Mouse (Mus musculus) kidney, adult 11 months (tissue): Measurements from ENCODE around the gene Zbtb49.

ENCODE experiments used
- DNase-seq: peaks from one replicate; pipeline ENCODE4 v3.0.0; 2022

Gene Zbtb49

DNA sequence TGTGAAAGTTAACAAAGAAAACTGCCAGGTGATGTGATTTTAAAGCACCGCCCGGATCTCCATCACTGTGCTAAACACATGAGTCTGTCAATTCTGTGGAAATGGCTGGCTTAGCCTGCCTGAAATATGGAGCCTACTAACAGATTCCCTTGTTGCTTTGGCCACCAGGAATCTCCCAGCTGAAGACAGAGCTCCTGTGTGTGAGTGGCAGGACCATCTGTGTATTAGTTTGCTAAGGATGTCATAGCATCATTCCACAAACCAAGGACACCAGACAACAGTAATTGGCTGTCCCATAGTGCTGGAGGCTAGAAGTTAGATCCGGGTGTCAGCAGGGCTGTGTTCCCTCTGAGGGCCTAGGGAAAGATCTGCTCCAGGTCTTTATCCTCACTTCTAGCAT lies 29.4 kb downstream of the Zbtb49 start:
- DNase-seq: no peak

DNA sequence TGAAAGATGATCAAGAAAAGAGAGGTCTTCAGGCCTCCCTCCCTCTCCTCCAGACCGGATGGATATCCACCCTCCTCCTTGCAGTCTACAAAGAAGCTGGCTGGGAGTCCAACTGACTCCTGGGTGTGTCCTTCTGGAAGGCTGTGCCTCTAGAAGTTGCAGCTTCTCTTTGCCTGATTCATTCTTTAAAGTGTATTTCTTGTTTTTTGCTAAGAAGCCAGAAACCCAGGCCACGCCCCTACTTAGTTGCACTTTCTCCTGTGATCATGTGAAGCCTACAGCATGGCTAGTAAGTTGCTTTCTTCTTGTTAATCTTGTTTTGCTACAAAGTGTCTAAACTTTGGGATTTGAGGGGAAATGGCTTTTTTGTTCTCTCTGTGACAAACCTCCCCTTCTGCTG lies 33.3 kb downstream of the Zbtb49 start:
- DNase-seq: no peak

GRCm38 (mm10) chr5:38184688-38185285 lies 35.5 kb downstream of the Zbtb49 start:
- DNase-seq: no peak

DNA sequence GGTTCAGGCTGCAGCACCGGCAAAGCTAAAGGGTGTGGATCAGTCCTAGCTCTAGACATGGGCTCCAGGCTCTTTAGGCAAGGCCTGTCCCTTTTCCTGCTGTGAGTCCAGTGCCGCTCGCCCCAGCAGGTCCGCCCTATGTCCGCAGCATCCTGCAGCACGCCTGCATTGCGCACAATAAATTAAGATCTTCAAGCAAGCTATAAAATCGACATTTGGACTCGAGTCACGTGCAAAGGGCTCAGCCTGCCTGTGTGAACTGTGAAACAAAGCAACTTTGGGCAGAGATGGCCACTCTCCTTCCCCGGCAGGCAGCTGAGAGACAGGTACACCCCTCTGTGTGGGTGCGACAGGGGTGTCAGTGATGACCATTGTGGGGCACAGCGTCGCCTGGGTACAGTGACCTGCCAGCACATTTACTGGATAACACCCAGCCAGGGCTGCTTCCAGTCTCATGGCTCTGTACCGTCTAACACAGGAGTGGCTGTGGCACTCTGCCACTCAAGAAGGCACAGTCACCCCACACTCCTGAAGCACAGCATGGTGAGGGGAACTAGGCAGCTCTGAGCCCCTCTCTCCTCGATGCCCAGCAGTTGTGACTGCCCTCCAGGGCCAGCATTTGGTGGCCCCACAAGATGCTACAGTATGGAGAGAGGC lies 45.9 kb downstream of the Zbtb49 start:
- DNase-seq: no peak

GRCm38 (mm10) chr5:38173766-38174165 lies 46.5 kb downstream of the Zbtb49 start:
- no peak for DNase-seq

DNA sequence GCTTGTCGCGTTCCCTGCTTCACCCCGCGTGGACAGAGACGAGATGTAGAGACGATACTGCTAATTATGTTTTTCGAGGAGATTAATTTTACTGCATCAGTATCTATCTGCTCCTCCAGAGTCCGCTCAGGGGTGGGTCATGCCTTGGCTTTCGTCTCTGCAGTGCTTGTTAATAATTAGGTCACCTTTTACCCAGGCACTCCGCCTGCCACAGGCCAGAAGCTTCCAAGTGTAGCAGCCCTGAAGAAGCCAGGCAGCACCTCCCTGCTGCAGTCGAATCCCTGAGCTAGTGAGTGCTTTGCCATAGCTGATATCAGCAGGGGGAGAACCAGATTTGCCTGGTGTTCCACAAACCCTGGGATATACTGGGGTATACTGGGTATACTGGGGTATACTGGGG lies 51.8 kb downstream of the Zbtb49 start:
- DNase-seq: peak; percentile 19

DNA sequence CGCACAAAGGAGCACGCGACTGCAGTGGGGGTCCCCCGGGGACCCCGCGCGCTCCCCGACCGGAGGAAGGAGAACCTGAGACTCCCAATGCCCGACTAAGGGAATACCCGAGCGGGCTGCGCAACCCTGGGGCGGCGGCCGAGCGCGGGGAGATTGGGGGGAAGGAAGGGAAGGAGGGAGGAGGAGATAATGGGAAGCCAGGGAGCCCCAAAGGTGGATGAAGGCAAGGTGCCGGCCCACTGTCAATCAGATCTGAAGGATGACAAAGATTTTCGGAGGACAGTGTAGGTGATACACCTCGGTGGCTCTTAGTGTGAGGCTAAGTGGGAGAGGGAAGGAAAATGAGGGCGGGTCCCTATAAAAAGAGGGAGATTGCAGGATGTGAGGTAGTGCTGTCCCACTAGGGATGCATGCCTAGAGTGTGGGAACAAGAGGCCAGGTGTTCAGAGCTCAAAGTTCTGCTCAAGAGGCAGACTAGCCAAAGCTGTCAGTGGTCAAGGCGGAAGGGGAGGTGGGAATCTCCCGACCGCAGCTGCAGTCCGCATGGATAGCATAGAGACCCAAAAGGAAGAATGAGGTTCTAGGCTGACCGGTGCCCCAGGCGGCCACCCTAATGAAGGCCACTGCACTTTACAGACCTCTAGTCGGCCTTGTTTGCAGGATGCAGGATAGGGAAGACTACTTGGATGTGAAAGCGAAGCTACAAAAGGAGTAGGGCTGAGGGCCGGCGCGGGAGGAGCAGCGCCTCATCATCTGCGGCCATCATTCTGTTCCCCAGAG lies 60.4 kb downstream of the Zbtb49 start, which contains the start of gene Nsg1:
TSS of gene Nsg1 (minus strand) at position 274 of the 780 bp plus-strand sequence.
- DNase-seq: no peak

DNA sequence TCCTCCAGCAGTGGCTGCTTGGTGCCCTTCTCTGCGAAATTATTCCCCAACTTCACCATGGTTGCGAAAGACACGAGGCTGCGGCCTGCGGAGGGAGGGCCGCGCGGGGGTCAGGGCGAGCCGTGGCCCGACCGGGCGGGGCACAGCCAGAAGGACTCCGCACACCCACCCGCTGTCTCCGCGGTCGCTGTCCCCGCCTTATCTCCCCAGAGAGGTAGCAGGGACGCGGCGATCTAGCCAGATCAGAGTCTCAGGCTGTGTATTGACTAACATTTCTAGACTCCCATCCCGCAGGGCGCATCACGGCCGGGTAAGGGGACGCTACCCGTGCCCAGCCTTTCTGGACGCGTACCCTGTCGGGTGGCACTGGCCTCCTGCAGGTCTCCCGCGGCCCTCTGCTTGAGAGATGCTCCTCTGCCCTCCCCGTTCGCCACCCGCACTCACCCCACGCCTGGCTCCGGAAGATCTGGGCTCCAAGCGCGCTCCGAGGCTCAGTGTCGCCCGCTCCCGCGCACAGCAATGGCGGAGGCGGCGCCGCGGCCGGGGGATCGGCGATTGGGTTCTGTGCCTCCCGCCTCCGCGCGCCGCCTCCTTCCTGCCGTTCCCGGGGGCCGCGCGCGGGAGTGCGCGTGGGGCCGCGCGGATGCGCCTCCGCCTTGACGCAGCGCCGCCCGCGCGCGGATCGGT lies 61.2 kb downstream of the Zbtb49 start:
- DNase-seq: no peak

- DNase-seq: no peak
These were observed 61.7 kb downstream of the Zbtb49 start for GRCm38 (mm10) chr5:38158501-38158946.

DNA sequence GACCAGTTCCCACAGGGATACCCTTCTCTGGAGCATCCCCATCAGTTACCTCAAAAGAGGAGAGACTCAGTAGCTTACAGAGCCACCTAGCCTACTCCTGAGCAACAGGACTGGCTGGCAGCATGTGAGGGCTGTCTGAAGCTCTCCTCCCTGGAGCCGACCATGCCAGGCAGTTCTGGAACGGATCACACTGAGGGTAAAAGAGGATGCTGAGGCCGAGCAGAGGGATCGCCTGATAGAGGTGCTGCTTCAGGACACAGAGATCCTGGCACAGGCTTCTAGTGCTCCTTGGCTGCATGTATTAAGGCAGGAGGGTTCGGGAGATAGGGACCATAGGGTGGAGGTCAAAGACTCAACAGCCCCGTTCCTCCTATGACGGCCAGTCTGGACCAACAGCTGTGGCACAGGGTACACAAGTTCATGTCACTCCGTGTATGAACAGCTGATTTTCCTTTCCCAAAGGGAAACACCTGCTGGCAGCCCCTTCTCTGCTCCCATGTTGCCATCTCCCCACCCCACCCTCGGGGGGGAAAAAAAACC lies 62.7 kb downstream of the Zbtb49 start:
- no peak for DNase-seq

GRCm38 (mm10) chr5:38153636-38154035 lies 66.6 kb downstream of the Zbtb49 start:
- DNase-seq: no peak

- no peak for DNase-seq
These were observed 67.8 kb downstream of the Zbtb49 start for GRCm38 (mm10) chr5:38152201-38153108.

- DNase-seq: no peak
These were observed 69.0 kb downstream of the Zbtb49 start for GRCm38 (mm10) chr5:38151264-38151663.

- DNase-seq: peak; percentile 56
These were observed 73.7 kb downstream of the Zbtb49 start for GRCm38 (mm10) chr5:38146524-38146923.

DNA sequence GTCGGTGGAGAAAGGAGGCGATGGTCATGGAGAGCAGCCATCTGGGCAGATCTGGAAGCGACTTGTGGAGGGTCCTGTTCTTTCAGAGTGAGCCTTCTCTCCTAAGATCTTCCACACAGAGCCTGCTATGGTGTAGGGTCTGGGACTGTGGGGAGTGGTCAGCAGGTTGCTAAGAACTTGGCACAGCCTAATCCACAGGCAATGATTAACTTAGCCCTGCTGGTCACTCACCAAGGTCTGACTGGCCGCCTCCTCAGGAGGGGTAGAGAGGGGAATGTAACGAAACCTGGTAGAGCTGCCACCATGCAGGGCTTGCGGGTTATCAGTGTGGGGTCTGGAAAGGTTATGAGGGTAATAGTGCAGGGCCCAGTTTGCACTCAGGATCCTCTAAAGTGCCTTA lies 79.4 kb downstream of the Zbtb49 start:
- DNase-seq: peak; percentile 43
